Mouse (Mus musculus) thymus, postnatal 14 days (tissue): ENCODE measurements around the gene Serpina3f.
"Not testable (repeated sequence)": the region's sequence is repeated elsewhere in the genome, so short reads cannot be mapped to it uniquely, and the experiment has no call there.

Experiments
- DNase-seq: peaks from one replicate; pipeline ENCODE4 v3.0.0; 2021

Gene Serpina3f

GRCm38 (mm10) chr12:104214445-104214753 is at the start of gene Serpina3f:
Gene Serpina3f (plus strand): TSS chr12:104214544.
- DNase-seq, result no peak

GRCm38 (mm10) chr12:104174747-104175146 is 39.6 kb upstream of the Serpina3f start:
- DNase-seq, result no peak

GRCm38 (mm10) chr12:104175636-104176035 is 38.7 kb upstream of the Serpina3f start:
- DNase-seq, result no peak

- DNase-seq, result no peak
These were observed 35.8 kb upstream of the Serpina3f start for GRCm38 (mm10) chr12:104178577-104178976.

GRCm38 (mm10) chr12:104178987-104179386 is 35.4 kb upstream of the Serpina3f start:
- DNase-seq, result no peak

GRCm38 (mm10) chr12:104185046-104185445 is 29.3 kb upstream of the Serpina3f start:
- DNase-seq, result no peak

GRCm38 (mm10) chr12:104186041-104186581 is 28.2 kb upstream of the Serpina3f start:
- DNase-seq, result no peak

GRCm38 (mm10) chr12:104189246-104189645 is 25.1 kb upstream of the Serpina3f start:
- no peak for DNase-seq

GRCm38 (mm10) chr12:104190852-104191251 is 23.5 kb upstream of the Serpina3f start:
- DNase-seq, result no peak

- DNase-seq, result no peak
These were observed 5.2 kb upstream of the Serpina3f start for GRCm38 (mm10) chr12:104209149-104209548.

- DNase-seq, result no peak
These were observed 4.5 kb upstream of the Serpina3f start for GRCm38 (mm10) chr12:104209802-104210201.

- DNase-seq, result no peak
These were observed 477 bp upstream of the Serpina3f start for GRCm38 (mm10) chr12:104213689-104214444.

- DNase-seq, result no peak
These were observed 905 bp downstream of the Serpina3f start for GRCm38 (mm10) chr12:104215249-104215648.

- no peak for DNase-seq
These were observed 7.3 kb downstream of the Serpina3f start for GRCm38 (mm10) chr12:104221616-104222015.

GRCm38 (mm10) chr12:104223690-104224089 is 9.3 kb downstream of the Serpina3f start:
- DNase-seq, result no peak

GRCm38 (mm10) chr12:104224598-104225300 is 10.4 kb downstream of the Serpina3f start:
- no peak for DNase-seq

GRCm38 (mm10) chr12:104230762-104231161 is 16.4 kb downstream of the Serpina3f start:
- DNase-seq, result no peak

GRCm38 (mm10) chr12:104235915-104236314 is 21.6 kb downstream of the Serpina3f start, which contains the start of gene Serpina3g:
Gene Serpina3g (plus strand): TSS chr12:104236245.
- DNase-seq, result no peak

GRCm38 (mm10) chr12:104238048-104238447 is 23.7 kb downstream of the Serpina3f start:
- not testable (repeated sequence) for DNase-seq

GRCm38 (mm10) chr12:104243307-104243706 is 29.0 kb downstream of the Serpina3f start:
- DNase-seq, result no peak

- no peak for DNase-seq
These were observed 30.7 kb downstream of the Serpina3f start for GRCm38 (mm10) chr12:104245092-104245491.

GRCm38 (mm10) chr12:104245595-104245994 is 31.3 kb downstream of the Serpina3f start:
- no peak for DNase-seq

- no peak for DNase-seq
These were observed 33.2 kb downstream of the Serpina3f start for GRCm38 (mm10) chr12:104247553-104248002.

GRCm38 (mm10) chr12:104248231-104248630 is 33.9 kb downstream of the Serpina3f start:
- DNase-seq, result no peak
